Mouse (Mus musculus) neural tube, embryonic 11.5 days (tissue): ENCODE data around the gene Myo5a. TPM values are rescaled to one million over a fixed set of nuclear protein-coding genes. Genes with fewer than 3 reads are reported as not detected.
"Not testable (repeated sequence)": the region's sequence is repeated elsewhere in the genome, so short reads cannot be mapped to it uniquely, and the experiment has no call there.

Experiments
- ATAC-seq: fragments of 200-750 bp; cut with Nextera tagmentation; 2 replicates; pipeline ENCODE4 v1.8.0; 2017; ENCODE audit warnings: moderate number of reproducible peaks, mild to moderate bottlenecking, moderate TSS enrichment, moderate library complexity; ENCODE audit not compliant: insufficient read depth, low FRiP score, low TSS enrichment
- DNase-seq: peaks from one replicate; pipeline ENCODE4 v3.0.0-alpha.2; 2015; ENCODE audit warnings: low spot score
- H3K27ac ChIP-seq: fragments of 300-500 bp; sonication (generic); 2 replicates; pipeline ENCODE4 v1.5.1; 2014; ENCODE audit warnings: low read depth, mild to moderate bottlenecking, low read length
- H3K27me3 ChIP-seq: fragments of 300-500 bp; sonication (generic); 2 replicates; pipeline ENCODE4 v1.6.1; 2014; ENCODE audit warnings: mild to moderate bottlenecking, low read length, mixed read lengths; ENCODE audit not compliant: control insufficient read depth, insufficient read depth
- H3K36me3 ChIP-seq: fragments of 300-500 bp; sonication (generic); 2 replicates; pipeline ENCODE4 v1.6.1; 2014; ENCODE audit warnings: mild to moderate bottlenecking, low read length, moderate library complexity, mixed read lengths; ENCODE audit not compliant: control insufficient read depth, insufficient read depth
- H3K4me1 ChIP-seq: fragments of 300-500 bp; sonication (generic); 2 replicates; pipeline ENCODE4 v1.6.1; 2014; ENCODE audit warnings: low read length, mixed read lengths; ENCODE audit not compliant: control insufficient read depth, insufficient read depth
- H3K4me2 ChIP-seq: fragments of 300-500 bp; sonication (generic); 2 replicates; pipeline ENCODE4 v1.6.1; 2014; ENCODE audit warnings: low read depth, mild to moderate bottlenecking, moderate library complexity
- H3K4me3 ChIP-seq: fragments of 300-500 bp; sonication (generic); 2 replicates; pipeline ENCODE4 v1.5.1; 2014; ENCODE audit warnings: low read depth, low read length
- H3K9ac ChIP-seq: fragments of 300-500 bp; sonication (generic); 2 replicates; pipeline ENCODE4 v1.6.1; 2014; ENCODE audit warnings: mild to moderate bottlenecking, low read length
- H3K9me3 ChIP-seq: fragments of 300-500 bp; sonication (generic); 2 replicates; pipeline ENCODE4 v1.6.1; 2016; ENCODE audit warnings: low read length; ENCODE audit not compliant: control insufficient read depth
- WGBS: fragments of 180-500 bp; shearing (Covaris S2); extraction: QIAGEN DNeasy Blood & Tissue Kit; methylation state at CpG from one replicate; pipeline ENCODE4 v1.1.7; 2014; 5-methylcytosine and 5-hydroxymethylcytosine counted together
- polyA plus RNA-seq: library from polyadenylated mRNA; unstranded; fragments of >200 nt; fragmentation: Nextera tagmentation; extraction: Ambion mirVana; gene quantifications from 2 replicates; pipeline ENCODE4 v1.2.1, GENCODE M21; 2014

Gene Myo5a
- polyA plus RNA-seq, 1 experiment from 2014 or later, result 35.3 TPM

- no peak for ATAC-seq
Observed at GRCm38 (mm10) chr9:75244527-75244926, 173.7 kb downstream of the Myo5a start.

GRCm38 (mm10) chr9:75246080-75246930 is 175.5 kb downstream of the Myo5a start:
- ATAC-seq (no peak), DNase-seq (no peak)
- Histone ChIP-seq H3K4me2 (no peak overlapping the region), H3K4me3 (no peak overlapping the region), H3K36me3 (no peaks in the 10 kb centered on the region), H3K9ac (no peak overlapping the region), H3K4me1 (0 out of 2 replicates have a peak, but pooled peaks cover 3% of the 10 kb centered on the region), H3K9me3 (no peaks in the 10 kb centered on the region), H3K27ac (no peak overlapping the region), H3K27me3 (no peaks in the 10 kb centered on the region)
- 90% methylated on average over 13 of the region's 13 CpGs for WGBS

More at GRCm38 (mm10) chr9:75244527-75244926, 173.7 kb downstream of the Myo5a start:
- Histone ChIP-seq H3K27me3 (no peaks in the 10 kb centered on the region), H3K4me1 (0 out of 2 replicates have a peak, but pooled peaks cover 3% of the 10 kb centered on the region), H3K9ac (no peak overlapping the region), H3K4me3 (no peak overlapping the region), H3K4me2 (no peak overlapping the region), H3K36me3 (no peaks in the 10 kb centered on the region), H3K27ac (no peak overlapping the region), H3K9me3 (no peaks in the 10 kb centered on the region)
- WGBS, result 83% methylated on average over 4 of the region's 4 CpGs
- DNase-seq, result no peak

GRCm38 (mm10) chr9:75247870-75248269 is 177.1 kb downstream of the Myo5a start:
- H3K4me1 ChIP-seq, result 0 out of 2 replicates have a peak, but pooled peaks cover 3% of the 10 kb centered on the region
- H3K27ac ChIP-seq, result no peak overlapping the region
- H3K4me2 ChIP-seq, result no peak overlapping the region
- H3K27me3 ChIP-seq, result no peaks in the 10 kb centered on the region
- 87% methylated on average over 6 of the region's 6 CpGs for WGBS
- H3K9ac ChIP-seq, result no peak overlapping the region
- no peaks in the 10 kb centered on the region for H3K9me3 ChIP-seq
- no peak overlapping the region for H3K4me3 ChIP-seq
- H3K36me3 ChIP-seq, result no peaks in the 10 kb centered on the region
- ATAC-seq (no peak), DNase-seq (no peak)

- Histone ChIP-seq H3K27me3 (no peaks in the 10 kb centered on the region), H3K4me3 (no peak overlapping the region), H3K27ac (no peak overlapping the region), H3K9ac (no peak overlapping the region), H3K4me2 (no peak overlapping the region), H3K4me1 (0 out of 2 replicates have a peak, but pooled peaks cover 3% of the 10 kb centered on the region), H3K36me3 (no peaks in the 10 kb centered on the region), H3K9me3 (no peaks in the 10 kb centered on the region)
- WGBS, result 91% methylated on average over 1 of the region's 1 CpGs
- ATAC-seq (no peak), DNase-seq (no peak)
Observed at GRCm38 (mm10) chr9:75248359-75248758, 177.5 kb downstream of the Myo5a start.

- DNase-seq, result no peak
- Histone ChIP-seq H3K36me3 (no peaks in the 10 kb centered on the region), H3K9me3 (no peaks in the 10 kb centered on the region), H3K4me1 (0 out of 2 replicates have a peak, but pooled peaks cover 2% of the 10 kb centered on the region), H3K4me2 (no peak overlapping the region), H3K4me3 (no peak overlapping the region), H3K9ac (no peak overlapping the region), H3K27ac (no peak overlapping the region), H3K27me3 (no peaks in the 10 kb centered on the region)
- ATAC-seq, result no peak
Observed at GRCm38 (mm10) chr9:75248874-75249273, 178.1 kb downstream of the Myo5a start.

GRCm38 (mm10) chr9:75253158-75253557 is 182.3 kb downstream of the Myo5a start:
- DNase-seq, H3K9ac ChIP-seq, H3K27me3 ChIP-seq, H3K36me3 ChIP-seq, H3K9me3 ChIP-seq, H3K4me2 ChIP-seq, H3K4me1 ChIP-seq, H3K4me3 ChIP-seq, ATAC-seq, H3K27ac ChIP-seq: not testable (repeated sequence)
- WGBS, result 71% methylated on average over 6 of the region's 6 CpGs

GRCm38 (mm10) chr9:75253766-75254165 is 183.0 kb downstream of the Myo5a start:
- Histone ChIP-seq H3K9ac (no peak overlapping the region), H3K4me2 (no peak overlapping the region), H3K4me3 (no peak overlapping the region), H3K9me3 (no peaks in the 10 kb centered on the region), H3K36me3 (no peaks in the 10 kb centered on the region), H3K4me1 (peaks cover 3% of the 10 kb centered on the region; the same call in 1 of the 2 replicates), H3K27ac (no peak overlapping the region), H3K27me3 (no peaks in the 10 kb centered on the region)
- WGBS, result 58% methylated on average over 3 of the region's 3 CpGs
- ATAC-seq, result no peak
- DNase-seq, result no peak

- Histone ChIP-seq H3K27ac (0 out of 2 replicates have a peak overlapping the region, but pooled peaks have one; percentile 45), H3K4me3 (no peak overlapping the region), H3K36me3 (no peaks in the 10 kb centered on the region), H3K27me3 (no peaks in the 10 kb centered on the region), H3K4me1 (peaks cover 3% of the 10 kb centered on the region; the same call in 1 of the 2 replicates), H3K9ac (no peak overlapping the region), H3K4me2 (no peak overlapping the region), H3K9me3 (no peaks in the 10 kb centered on the region)
- DNase-seq (no peak), ATAC-seq (peak; percentile 85)
- WGBS, result 57% methylated on average over 13 of the region's 13 CpGs
Observed at GRCm38 (mm10) chr9:75254196-75254955, 183.6 kb downstream of the Myo5a start.
